Mouse (Mus musculus): ENCODE measurements around the gene Wdr38. TPM values are rescaled to one million over a fixed set of nuclear protein-coding genes. Genes with fewer than 3 reads are reported as not detected.

Wdr38 gene
- total RNA-seq (2021), result under 1 TPM; 0.44 to 0.47 TPM
- long read RNA-seq, experiment 1, partial matches to known transcripts, result 0 of 3 reads
- long read RNA-seq, experiment 1, other reads (novel, unspliced or antisense), result 3 of 3 reads
- long read RNA-seq, experiment 2, partial matches to known transcripts, result 0 of 2 reads
- long read RNA-seq, experiment 2, other reads (novel, unspliced or antisense), result 2 of 2 reads

DNA sequence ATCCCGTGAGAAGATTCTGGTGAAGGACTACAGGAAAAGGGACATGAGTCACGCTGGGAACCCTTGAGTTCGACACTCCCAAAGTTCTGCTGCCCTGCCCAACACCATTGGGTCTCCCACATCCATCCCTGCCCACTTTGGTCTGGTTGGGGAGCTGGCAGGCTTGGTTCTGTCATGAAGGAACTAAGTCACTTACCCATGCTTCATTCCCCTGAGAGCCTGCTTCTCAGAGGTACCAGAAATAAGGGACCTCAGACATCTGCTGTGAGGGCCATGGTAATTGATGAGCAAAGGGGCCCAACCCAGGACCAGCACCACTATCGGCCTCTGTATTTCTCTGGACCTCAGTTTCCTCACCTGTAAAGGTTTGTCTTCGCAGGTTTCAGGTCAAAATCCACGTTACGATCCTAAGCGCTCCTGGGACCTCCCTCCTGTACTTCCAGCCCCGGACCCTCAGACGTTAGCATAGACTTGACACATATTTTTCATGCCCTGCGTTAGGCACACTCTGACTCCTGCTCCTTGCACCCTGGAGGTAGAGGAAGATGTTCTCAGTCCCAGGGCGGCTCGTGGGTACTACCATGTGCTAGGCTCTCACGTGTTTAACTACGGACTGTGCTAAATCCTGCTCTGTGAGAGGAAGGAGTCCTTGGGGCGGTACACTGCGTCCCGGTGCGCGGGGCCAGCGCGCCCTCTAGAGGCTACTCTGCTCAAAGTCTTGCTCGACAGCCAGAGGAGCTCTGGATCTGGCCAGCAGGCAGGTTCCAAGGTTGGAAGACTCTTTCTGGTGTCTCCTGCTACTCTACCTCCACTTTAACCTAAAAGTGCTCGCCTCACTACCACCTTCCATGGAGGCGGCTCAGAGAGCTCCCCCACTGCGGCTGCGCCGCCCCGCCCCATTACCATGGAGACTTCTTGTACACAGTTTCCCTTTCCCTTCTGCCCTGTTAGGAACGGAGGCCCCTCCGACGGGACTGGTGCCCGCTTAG is at the start of gene Wdr38:
Gene Wdr38 (plus strand): TSS at position 91 of the 989 bp plus-strand sequence.
- peak; percentile 92 to 93 for DNase-seq (ENCODE audit: low spot score in 2 of 2)

GRCm38 (mm10) chr2:38947566-38947965 is 49.7 kb upstream of the Wdr38 start:
- no peak for DNase-seq (ENCODE audit: low spot score in 2 of 2)

GRCm38 (mm10) chr2:38950281-38950719 is 47.0 kb upstream of the Wdr38 start:
- DNase-seq (ENCODE audit: low spot score in 2 of 2), result peak; percentile 81 to 84

DNA sequence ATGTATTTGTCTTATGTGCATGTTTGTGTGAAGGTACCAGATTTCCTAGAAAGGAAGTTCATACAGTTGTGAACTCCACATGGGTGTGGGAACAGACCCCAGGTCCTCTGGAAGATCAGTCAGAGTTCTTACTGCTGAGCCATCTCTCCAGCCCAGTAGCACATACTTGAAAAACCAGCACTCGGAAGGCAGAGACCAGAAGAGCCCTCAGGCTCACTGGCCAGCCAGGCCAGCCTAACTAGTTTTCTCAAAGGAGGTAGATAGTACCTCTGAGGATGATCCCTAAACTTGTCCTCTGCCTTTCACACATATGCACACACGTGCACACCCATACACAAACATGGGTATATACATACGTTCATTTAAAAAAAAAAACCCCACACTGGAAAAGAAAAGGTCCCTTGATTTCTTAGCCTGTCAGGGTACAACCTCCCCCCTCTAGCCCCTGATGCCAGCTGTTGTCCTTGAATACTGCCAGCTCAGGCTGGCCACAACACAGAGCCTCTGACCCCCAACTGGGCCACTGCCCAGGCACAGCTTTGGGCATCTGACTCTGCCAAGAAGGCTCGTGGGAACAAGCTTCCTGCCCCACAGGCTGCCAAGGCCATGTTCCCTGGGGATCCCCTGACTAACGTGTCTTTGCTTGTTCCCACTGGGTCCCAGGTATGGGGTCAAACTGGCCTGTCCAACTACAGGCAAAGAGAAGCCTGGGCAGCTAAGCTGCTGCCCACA is 44.0 kb upstream of the Wdr38 start:
- DNase-seq (ENCODE audit: low spot score in 2 of 2), result peak; percentile 25 to 48

GRCm38 (mm10) chr2:38956062-38956461 is 41.2 kb upstream of the Wdr38 start:
- DNase-seq (ENCODE audit: low spot score in 2 of 2), result no peak

DNA sequence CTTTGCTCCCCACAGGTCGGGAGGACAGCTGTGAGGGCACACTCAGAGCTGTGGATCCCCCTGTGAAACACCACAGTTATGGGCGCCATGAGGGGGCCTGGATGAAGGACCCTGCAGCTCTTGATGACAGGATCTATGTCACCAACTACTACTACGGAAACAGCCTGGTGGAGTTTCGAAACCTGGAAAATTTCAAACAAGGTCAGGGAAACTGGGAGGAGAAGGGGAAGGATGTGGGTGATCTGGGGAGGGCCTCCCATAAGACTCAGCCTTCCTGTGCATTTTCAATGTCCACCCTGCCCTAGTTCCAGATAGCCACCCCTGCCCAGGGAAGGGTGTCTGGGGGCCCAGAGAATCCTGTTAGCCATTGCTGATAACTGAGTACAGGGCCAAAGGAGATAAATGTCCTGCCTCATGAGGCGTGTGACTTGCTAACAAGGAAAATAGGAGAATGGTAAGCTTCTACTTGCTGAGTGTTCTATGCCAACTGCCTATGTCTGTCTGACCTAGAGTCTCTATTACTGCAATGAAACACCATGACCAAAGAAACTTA is 39.5 kb upstream of the Wdr38 start:
- DNase-seq (ENCODE audit: low spot score in 2 of 2), result no peak

GRCm38 (mm10) chr2:38964198-38964597 is 33.1 kb upstream of the Wdr38 start:
- no peak for DNase-seq (ENCODE audit: low spot score in 2 of 2)

DNA sequence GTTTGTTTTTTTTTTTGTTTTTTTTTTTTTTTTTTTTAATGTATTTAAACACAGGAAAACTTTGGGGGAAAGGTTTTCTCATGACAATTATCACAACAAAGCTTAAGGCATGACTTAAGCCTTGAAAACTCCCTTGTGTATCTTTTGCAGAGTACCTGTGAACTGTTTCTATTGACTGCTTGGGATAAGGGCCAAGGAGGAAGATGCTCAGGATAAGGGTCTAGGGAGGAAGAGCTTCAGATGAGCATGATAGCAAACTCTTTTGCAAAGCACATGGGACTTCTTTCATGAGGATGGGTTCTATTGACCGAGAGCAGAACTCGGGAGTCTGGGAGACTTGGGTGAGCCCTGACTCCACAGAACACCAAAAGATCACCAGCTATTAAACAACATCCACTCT is 27.6 kb upstream of the Wdr38 start:
- DNase-seq (ENCODE audit: low spot score in 2 of 2), result no peak

DNA sequence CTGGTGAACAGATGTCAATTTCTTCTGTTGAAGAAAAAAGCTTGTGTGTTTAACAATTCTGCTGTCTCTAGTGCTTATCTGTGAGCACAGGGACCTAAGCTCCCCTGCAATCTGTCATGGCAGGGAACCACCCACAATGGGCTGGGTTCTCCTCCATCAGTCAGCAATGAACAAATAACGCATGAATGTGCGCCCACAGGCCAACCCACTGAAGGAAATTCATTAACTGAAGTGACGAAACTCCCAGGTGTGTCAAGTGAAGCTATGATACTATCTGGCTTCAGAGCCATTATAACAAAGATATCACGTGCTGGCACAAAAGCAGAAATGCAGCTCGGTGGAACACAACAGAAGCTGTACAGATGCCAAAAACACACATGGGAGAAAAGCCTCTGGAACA is 27.2 kb upstream of the Wdr38 start:
- DNase-seq (ENCODE audit: low spot score in 2 of 2), result no peak

- DNase-seq (ENCODE audit: low spot score in 2 of 2), result no peak
These were observed 24.1 kb upstream of the Wdr38 start for GRCm38 (mm10) chr2:38973223-38973622.

GRCm38 (mm10) chr2:38973701-38974100 is 23.6 kb upstream of the Wdr38 start:
- no peak for DNase-seq (ENCODE audit: low spot score in 2 of 2)

GRCm38 (mm10) chr2:38974171-38974570 is 23.1 kb upstream of the Wdr38 start:
- DNase-seq (ENCODE audit: low spot score in 2 of 2), result no peak

GRCm38 (mm10) chr2:38975181-38975580 is 22.1 kb upstream of the Wdr38 start:
- no peak for DNase-seq (ENCODE audit: low spot score in 2 of 2)

DNA sequence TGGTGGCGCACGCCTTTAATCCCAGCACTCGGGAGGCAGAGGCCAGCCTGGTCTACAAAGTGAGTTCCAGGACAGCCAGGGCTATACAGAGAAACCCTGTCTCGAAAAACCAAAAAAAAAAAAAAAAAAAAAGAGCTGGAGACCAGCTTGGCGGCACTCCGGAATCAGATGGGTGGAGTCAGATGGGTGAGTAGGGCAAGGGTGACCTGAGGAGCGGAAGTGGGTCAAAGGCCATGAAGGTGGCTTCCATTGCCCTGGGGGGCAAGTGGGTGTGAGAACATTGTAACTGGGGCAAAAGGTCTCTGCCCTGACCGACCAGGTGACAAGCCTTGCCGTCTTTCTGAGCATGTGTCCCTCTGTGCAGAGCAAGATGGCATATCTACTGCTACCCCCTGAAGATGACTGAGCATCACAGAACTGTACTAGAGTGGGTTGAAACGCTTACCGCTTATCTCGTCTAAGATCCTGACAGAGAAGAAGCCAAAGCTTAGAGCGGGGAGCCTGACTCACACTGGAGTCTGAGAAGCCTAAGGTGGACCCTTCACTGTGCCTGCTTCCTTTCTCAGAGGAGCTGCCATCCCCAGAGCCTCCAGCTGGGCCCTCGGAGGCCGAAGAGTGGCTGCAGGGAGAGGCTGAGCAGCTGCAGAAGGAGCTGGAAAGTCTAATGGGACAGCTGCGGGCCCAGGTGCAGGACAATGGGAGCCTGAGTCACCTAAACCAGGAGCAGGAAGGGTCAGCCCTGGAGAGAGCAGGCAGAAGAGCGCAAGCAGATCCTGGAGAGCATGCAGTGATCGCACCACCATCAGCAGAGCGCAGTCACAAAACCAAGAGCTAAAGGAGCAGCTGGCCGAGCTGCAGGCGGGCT is 21.1 kb upstream of the Wdr38 start:
- no peak for DNase-seq (ENCODE audit: low spot score in 2 of 2)

DNA sequence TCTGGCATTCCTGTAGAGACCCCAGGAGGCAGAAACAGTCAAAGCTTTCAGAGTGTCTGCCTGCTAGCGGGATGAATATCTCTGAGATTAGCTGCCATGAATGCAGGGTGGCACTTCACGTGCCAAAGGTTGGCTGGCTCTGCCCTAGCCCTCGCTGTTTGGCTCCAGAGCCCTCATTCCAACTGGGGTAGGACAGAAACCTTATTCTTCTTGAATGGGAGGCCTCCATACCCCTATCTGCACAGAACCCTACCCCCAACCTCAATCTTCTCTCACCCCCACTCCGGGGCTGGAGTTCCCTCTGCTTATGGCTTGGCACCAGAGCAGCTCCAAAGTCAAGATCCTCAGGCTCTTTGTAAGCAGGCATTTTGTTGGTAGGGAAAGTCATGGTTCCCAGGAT is 19.4 kb upstream of the Wdr38 start:
- no peak for DNase-seq (ENCODE audit: low spot score in 2 of 2)

DNA sequence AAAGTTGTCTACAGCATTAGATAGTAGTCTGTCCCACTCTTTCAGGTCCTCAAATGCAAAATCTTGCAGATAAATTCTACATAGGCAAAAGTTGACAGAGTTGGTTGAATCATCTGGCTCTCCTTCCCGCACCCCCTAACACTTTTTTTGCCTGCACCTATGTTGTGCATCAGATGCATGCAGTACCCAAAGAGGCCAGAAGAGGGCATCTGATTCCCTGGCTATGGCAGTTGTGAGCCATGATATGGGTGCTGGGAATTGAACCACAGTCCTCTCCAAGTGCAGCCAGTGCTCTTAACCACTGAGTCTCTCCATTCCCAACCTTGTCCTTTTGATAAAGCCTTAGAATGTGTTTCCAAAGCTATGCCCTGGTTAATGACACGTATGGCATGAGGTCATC is 13.8 kb upstream of the Wdr38 start:
- DNase-seq (ENCODE audit: low spot score in 2 of 2), result no peak

- no peak for DNase-seq (ENCODE audit: low spot score in 2 of 2)
These were observed 10.7 kb upstream of the Wdr38 start for GRCm38 (mm10) chr2:38986580-38986979.

DNA sequence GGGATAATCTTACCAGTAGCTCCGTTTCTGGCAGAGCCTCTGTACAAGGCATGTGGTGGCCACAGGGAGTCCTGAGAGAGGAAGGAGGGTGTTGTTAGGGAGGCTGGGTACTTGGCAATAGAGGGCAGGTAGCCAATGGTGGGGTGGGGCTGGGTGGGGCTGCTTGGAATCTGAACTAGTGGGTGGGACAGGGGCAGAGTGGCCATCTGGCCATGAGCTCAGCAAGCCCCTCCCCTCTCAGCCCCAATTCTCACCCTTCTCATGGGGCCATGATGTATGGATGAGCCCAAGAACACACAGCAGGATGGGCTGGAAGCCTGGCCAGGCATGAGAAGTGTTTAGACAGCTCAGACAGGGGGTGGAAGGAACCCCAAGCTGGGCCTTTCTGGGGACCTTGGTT is 9.9 kb upstream of the Wdr38 start:
- no peak for DNase-seq (ENCODE audit: low spot score in 2 of 2)

GRCm38 (mm10) chr2:38987803-38988510 is 9.3 kb upstream of the Wdr38 start:
- DNase-seq (ENCODE audit: low spot score in 2 of 2), result no peak

- DNase-seq (ENCODE audit: low spot score in 2 of 2), result no peak
These were observed 8.3 kb upstream of the Wdr38 start for GRCm38 (mm10) chr2:38988929-38989328.
